Mouse (Mus musculus) c-Kit-positive CD71-positive TER-119-positive erythroid progenitor cells, embryonic 14.5 days (primary cell): ENCODE results near the gene Ppp1r14c.
"Not testable (repeated sequence)": the region's sequence is repeated elsewhere in the genome, so short reads cannot be mapped to it uniquely, and the experiment has no call there.

Experiments
- DNase-seq: peaks from one replicate; pipeline ENCODE4 v3.0.0-alpha.2; 2013; ENCODE audit warnings: low spot score

Gene Ppp1r14c

GRCm38 (mm10) chr10:3402284-3402683 is 36.4 kb downstream of the Ppp1r14c start:
- no peak for DNase-seq

DNA sequence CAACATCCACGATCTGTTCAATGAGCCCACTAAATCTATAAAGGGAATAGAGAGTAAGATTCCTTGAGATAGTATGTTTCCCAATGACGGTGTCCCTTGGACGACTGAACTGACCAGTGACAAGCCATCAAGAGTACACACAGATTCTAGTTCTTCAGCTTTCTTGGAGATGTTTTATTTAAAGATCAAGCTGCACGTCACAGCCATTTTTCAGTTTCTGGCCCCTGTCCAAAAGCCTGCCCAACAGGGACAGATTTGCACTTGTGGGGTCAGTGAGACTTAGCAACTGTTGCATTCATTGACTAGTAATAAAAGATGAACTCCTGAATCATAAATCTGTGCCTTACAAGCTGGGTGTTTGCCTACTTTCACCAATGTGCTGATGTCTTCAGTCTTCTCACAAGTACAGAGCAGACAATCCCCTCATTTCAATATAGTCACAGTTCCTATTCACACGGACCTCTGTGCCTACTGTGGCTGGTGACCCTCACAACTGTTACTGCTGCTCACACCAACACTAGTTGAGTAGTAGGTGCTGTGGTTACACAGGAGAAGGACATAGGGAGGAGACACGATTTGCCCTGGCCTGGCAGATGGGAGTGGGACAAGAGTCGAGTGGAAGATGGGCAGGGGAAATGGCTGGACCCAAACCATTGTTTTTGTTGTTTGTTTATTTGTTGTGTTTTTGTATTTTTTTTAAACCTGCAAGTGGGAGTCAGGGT is 37.7 kb downstream of the Ppp1r14c start:
- no peak for DNase-seq

GRCm38 (mm10) chr10:3404362-3404761 is 38.5 kb downstream of the Ppp1r14c start:
- no peak for DNase-seq

DNA sequence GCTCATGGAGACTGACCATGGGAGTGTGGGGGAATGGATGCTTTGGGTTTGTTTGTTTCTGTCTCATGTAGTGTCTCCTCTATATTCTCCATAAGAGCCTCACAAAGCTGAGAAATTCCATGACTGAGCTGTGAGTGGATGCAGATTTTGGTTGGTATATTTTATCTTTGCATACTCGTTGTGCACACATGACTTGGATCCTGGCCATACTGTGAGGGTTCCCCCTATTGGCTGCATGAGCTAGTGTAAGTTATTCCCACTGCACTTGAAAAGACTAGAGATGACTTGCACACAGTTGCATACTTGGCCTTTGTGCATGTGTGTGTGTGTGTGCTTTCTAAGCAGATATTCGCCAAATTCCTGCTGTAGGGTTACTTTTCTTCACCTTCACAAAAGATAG is 40.4 kb downstream of the Ppp1r14c start:
- no peak for DNase-seq

- DNase-seq = no peak
These were observed 42.3 kb downstream of the Ppp1r14c start for GRCm38 (mm10) chr10:3408036-3408661.

DNA sequence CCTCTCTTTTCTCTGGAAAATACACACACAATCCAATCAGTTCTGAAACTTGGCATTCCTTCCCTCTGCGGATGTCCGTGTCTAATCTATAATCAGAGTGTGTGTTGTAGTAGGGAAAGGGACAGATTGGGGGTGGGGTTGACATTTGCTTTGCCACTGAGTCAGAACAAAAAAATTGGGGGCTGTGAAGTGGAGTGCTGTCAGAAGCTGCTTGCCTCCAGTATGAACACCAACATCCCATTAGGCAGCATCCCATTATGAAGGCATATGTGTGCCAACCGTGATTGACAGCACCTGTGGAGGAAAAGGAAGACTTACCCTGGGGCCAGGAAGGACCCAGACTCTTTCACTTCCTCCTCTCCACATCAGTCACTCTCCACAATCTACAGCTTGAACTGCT is 42.8 kb downstream of the Ppp1r14c start:
- no peak for DNase-seq

GRCm38 (mm10) chr10:3411222-3411621 is 45.4 kb downstream of the Ppp1r14c start:
- no peak for DNase-seq

GRCm38 (mm10) chr10:3411639-3412038 is 45.8 kb downstream of the Ppp1r14c start:
- no peak for DNase-seq

DNA sequence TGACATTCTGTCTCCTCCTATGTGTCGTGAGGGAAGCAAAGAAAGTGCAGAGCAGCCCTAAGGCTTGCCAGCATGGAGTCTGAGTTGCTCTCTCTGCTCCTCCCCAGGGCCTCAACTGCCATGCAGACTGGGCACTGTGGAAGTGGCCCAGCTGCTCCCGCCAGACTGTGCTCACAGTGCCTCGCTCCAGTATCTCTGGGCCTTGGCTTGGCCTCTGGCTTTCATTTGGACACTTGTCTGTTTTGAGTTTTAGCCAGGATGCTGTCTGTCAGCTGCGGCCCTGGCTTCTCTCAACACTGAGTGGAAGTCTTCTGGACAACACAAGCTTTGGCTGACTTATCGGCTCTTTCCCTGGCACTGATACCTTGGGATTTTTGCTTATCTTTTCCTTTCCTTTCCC is 49.0 kb downstream of the Ppp1r14c start:
- no peak for DNase-seq

DNA sequence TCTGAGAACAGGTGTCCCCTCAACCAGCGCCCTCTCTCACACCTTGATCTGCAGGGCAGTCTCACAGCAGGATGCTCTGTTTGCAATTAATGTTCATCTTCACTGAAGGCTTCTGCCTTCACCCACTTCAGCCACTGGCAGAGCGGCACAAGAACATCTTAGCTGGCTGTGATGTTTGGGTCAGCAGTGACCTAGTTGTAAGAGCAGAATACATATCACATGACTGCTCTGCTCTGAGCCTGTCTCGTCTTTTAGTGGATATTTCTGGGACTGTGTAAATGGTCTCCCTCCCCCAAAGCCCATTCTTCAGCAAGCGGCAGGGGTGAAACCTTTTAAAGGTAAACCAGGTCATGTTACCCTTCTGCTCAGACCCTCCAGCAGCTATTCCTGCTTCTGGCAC is 50.7 kb downstream of the Ppp1r14c start:
- DNase-seq = no peak

DNA sequence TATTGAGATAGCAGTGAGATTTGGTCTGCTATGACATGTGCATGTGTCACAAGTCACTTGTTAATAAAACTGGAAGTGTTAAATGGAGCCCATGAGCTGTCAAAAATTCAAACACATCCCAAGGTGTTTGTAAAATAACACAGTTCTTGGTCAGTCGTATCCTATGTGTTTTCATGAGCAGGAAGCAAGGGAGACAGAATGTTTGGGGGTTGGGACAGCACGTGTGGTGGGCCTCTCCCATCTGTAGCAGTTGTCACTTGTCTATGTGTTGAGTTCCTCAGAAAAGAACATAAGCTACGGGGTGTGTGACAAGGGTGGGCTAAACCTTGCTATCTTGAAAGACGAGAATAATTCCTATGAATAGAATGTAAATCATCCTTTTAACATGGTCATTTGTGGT is 51.6 kb downstream of the Ppp1r14c start:
- DNase-seq = no peak

DNA sequence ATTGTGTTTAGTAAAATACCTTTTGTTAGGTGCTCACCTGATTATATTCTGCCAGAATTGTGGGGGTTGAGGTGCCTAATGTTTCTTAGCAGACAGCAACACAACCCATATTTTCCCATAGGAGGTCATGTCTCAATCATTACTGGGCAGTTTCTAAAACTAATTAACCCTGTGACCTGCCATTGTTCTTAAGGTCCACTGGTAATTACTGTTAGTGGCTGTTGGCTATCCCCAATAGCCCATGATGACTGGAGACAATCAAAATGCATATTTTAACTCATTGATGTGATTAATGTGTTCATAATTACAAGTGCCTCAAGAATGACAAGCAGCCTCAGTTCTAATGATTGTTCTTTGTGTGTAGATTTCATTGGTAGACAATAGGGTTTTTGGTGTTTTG is 58.2 kb downstream of the Ppp1r14c start:
- no peak for DNase-seq

DNA sequence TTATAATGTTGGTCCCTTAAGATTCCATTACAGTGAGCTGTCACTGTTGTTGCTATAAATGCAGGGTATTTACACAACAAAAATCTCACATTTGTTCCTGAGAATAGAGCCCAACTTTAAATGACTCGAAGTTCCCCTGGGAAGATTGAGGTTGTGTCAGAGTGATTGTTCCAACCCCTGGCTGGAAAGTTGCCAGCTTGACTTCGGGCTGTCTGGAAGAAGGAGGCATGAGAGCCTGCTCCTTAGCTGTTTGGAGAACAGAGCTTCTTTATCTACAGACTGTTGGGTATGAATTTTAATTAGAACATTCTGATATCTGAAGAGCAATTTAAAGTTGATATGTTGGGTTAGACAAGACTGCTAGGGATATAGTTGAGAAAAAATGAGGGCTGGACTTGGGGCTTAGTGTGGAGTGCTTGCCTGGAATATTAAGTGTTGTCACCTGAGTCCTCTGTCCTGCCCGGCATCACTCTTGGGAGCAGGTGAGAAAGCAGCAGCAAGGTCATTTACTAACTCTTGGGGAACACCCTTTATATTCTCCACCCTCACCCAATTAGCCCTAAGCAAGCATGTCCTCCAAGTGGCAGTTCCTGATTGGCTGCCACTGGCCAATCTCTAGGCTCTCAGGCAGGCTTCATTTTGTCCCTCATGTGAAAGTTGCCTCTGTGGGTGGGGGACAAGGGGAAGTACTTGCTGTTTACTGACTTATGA is 62.0 kb downstream of the Ppp1r14c start:
- DNase-seq = no peak

- DNase-seq = no peak
These were observed 69.1 kb downstream of the Ppp1r14c start for GRCm38 (mm10) chr10:3434848-3435474.

GRCm38 (mm10) chr10:3440722-3441471 is 75.0 kb downstream of the Ppp1r14c start:
- DNase-seq = no peak

DNA sequence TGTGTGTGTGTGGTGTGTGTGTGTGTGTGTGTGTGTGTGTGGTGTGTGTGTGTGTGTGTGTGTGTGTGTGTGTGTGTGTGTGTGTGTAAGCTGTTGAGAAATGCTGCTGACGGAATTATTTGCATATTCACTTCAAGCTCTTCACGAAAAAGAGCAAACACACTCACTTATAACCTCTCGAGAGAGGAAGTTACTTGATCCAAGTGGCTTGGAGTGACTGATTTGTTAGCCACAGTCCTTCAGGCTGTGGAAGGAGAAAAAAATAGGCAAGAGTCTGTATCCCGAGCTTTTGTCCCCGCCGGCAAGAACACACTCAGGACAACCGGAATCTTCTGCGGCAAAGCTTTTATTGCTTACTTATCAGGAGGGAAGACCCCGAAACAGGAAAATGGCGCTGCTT is 80.9 kb downstream of the Ppp1r14c start:
- not testable (repeated sequence) for DNase-seq

- no peak for DNase-seq
These were observed 82.8 kb downstream of the Ppp1r14c start for GRCm38 (mm10) chr10:3448699-3449098.

- no peak for DNase-seq
These were observed 86.1 kb downstream of the Ppp1r14c start for GRCm38 (mm10) chr10:3451930-3452329.

DNA sequence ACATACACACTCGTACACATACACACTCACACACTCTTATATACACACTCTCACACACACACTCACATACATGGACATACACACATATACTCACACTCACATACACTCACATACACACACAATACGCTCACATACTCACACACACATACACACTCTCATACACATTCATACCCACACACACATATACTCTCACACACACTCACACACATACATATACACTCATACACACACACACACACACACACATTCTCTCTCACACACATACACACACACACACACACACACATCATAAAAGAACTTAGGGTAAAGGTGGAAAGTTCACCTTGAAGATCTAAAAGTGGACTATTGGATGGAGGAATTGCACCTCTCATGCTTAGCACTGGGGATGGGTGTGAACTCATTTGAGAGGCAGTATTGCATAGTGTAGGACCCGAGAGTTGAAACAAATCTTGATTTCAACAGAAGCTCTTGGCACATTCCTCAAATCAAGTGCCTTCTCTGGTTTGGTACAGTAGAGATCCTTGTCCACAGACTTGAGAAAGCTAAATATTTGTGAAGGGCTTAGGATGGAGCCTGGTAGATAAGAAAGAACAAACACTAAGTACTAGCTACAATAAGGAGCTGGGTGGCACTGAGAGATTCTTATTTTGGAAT is 87.1 kb downstream of the Ppp1r14c start:
- no peak for DNase-seq

DNA sequence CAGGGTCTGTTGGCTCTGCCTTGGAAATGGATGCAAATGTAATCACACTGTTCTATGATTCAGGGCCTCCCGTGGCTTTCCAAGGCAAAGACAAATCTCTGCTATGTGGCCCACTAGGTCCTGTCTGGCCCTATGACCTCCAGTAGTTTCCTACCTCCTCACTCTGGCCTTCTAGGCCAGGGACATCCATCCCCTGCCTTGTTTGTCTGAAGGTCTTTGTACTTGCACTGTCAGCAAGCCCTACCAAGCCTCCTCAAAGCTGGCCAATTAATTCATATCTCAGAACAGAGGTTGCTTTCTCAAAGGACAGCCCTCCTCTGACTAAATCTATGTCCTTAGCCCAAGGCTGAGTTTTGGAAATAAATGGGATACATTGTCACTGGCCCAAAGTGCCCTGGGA is 92.8 kb downstream of the Ppp1r14c start:
- DNase-seq = no peak

- DNase-seq = no peak
These were observed 95.0 kb downstream of the Ppp1r14c start for GRCm38 (mm10) chr10:3460841-3461240.
